Mouse (Mus musculus): ENCODE measurements at regions not wholly inside any gene's neighbourhood (a gene's known extent, or its start where the extent isn't known, plus 50 kb on each side); places are given as distances from the start of the nearest gene placed in this dataset.

DNA sequence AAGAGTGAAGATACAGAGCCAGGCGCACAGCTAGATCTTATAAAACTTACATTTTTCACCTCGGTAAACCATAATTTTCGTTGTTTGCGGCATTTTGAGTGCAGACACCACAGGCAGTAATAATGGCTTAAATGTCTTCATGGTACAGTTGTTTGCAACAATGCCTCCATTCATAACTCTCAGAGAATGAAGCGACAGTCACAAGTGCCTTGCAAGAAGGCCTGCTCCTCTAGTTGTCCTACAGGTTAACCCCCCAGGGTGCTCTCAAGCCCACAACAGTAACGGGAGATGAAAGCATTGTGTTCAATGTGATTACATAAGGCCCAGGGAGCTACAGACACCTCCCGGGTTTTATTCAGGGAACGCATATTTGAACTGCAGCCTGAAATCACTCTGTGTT, 150.1 kb upstream of the Fat1 start:
- Histone ChIP-seq H3K9me3 (replicated peaks; ENCODE audit: control insufficient read depth, low read length) (no peaks in the 10 kb centered on the region), H3K4me3 (ENCODE audit: low read depth, low read length) (no peak overlapping the region), H3K27me3 (ENCODE audit: control insufficient read depth, insufficient read depth, low read depth, low read length) (no peaks in the 10 kb centered on the region), H3K4me1 (ENCODE audit: control insufficient read depth, low read depth, low read length) (no peaks in the 10 kb centered on the region), H3K27ac (ENCODE audit: low read length) (no peak overlapping the region), H3K36me3 (ENCODE audit: control insufficient read depth, insufficient read depth) (no peaks in the 10 kb centered on the region), H3K9ac (ENCODE audit: low read depth, low read length) (no peak overlapping the region), H3K4me2 (ENCODE audit: low read depth, low read length) (no peak overlapping the region)
- WGBS (ENCODE audit: insufficient replicate concordance) = 68% methylated on average over 8 of the region's 8 CpGs
- ATAC-seq (ENCODE audit: low read depth) = no peak

- whole genome bisulfite sequencing (ENCODE audit: insufficient replicate concordance) = 59% methylated on average over 5 of the region's 5 CpGs
- ATAC-seq (ENCODE audit: low read depth) = no peak
- no peaks in the 10 kb centered on the region for H3K27me3 ChIP-seq (ENCODE audit: control insufficient read depth, insufficient read depth, low read depth, low read length)
These were observed 148.5 kb upstream of the Fat1 start for GRCm38 (mm10) chr8:44786740-44787139.

GRCm38 (mm10) chr8:44788290-44788689, 147.0 kb upstream of the Fat1 start:
- H3K27ac ChIP-seq (ENCODE audit: low read length) = no peak overlapping the region
- no peaks in the 10 kb centered on the region for H3K36me3 ChIP-seq (ENCODE audit: control insufficient read depth, insufficient read depth)
- H3K4me1 ChIP-seq (ENCODE audit: control insufficient read depth, low read depth, low read length) = no peaks in the 10 kb centered on the region
- ATAC-seq (ENCODE audit: low read depth) = no peak
- H3K9me3 ChIP-seq (replicated peaks; ENCODE audit: control insufficient read depth, low read length) = no peaks in the 10 kb centered on the region
- no peak overlapping the region for H3K4me3 ChIP-seq (ENCODE audit: low read depth, low read length)
- H3K9ac ChIP-seq (ENCODE audit: low read depth, low read length) = no peak overlapping the region
- 73% methylated on average over 3 of the region's 3 CpGs for WGBS (ENCODE audit: insufficient replicate concordance)
- no peaks in the 10 kb centered on the region for H3K27me3 ChIP-seq (ENCODE audit: control insufficient read depth, insufficient read depth, low read depth, low read length)
- H3K4me2 ChIP-seq (ENCODE audit: low read depth, low read length) = no peak overlapping the region

More at GRCm38 (mm10) chr8:44786740-44787139, 148.5 kb upstream of the Fat1 start:
- no peak overlapping the region for H3K9ac ChIP-seq (ENCODE audit: low read depth, low read length)
- H3K9me3 ChIP-seq (replicated peaks; ENCODE audit: control insufficient read depth, low read length) = no peaks in the 10 kb centered on the region
- no peak overlapping the region for H3K4me2 ChIP-seq (ENCODE audit: low read depth, low read length)
- no peak overlapping the region for H3K4me3 ChIP-seq (ENCODE audit: low read depth, low read length)
- no peak overlapping the region for H3K27ac ChIP-seq (ENCODE audit: low read length)
- H3K36me3 ChIP-seq (ENCODE audit: control insufficient read depth, insufficient read depth) = no peaks in the 10 kb centered on the region
- H3K4me1 ChIP-seq (ENCODE audit: control insufficient read depth, low read depth, low read length) = no peaks in the 10 kb centered on the region

DNA sequence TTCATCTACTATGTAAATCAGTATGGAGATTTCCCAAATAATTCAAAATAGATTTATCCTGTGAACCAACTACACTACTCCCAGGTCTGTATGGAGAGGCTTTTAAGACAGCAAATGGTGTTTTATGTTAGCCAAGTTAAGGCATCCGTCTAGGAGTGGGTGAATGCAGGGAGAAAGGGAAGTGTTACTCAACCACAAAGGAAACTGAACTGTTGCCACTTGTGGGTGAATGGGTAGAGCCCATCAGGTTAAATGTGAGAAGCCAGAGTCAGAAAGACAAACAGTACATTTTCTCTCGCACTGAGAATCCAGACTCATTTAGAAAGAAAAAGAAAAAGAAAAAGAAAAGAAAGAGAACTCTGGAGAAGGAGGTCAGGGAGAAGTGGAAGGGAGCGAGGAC, 135.7 kb upstream of the Fat1 start:
- Histone ChIP-seq H3K9me3 (replicated peaks; ENCODE audit: control insufficient read depth, low read length) (no peaks in the 10 kb centered on the region), H3K4me3 (ENCODE audit: low read depth, low read length) (no peak overlapping the region), H3K36me3 (ENCODE audit: control insufficient read depth, insufficient read depth) (no peaks in the 10 kb centered on the region), H3K4me1 (ENCODE audit: control insufficient read depth, low read depth, low read length) (no peaks in the 10 kb centered on the region), H3K9ac (ENCODE audit: low read depth, low read length) (no peak overlapping the region), H3K27ac (ENCODE audit: low read length) (no peak overlapping the region), H3K4me2 (ENCODE audit: low read depth, low read length) (no peak overlapping the region), H3K27me3 (ENCODE audit: control insufficient read depth, insufficient read depth, low read depth, low read length) (no peaks in the 10 kb centered on the region)
- 27% methylated on average over 3 of the region's 3 CpGs for WGBS (ENCODE audit: insufficient replicate concordance)
- ATAC-seq (ENCODE audit: low read depth) = no peak

GRCm38 (mm10) chr8:44800827-44801273, 134.4 kb upstream of the Fat1 start:
- no peaks in the 10 kb centered on the region for H3K27me3 ChIP-seq (ENCODE audit: control insufficient read depth, insufficient read depth, low read depth, low read length)
- WGBS (ENCODE audit: insufficient replicate concordance) = 10% methylated on average over 6 of the region's 6 CpGs
- H3K9ac ChIP-seq (ENCODE audit: low read depth, low read length) = no peak overlapping the region
- H3K27ac ChIP-seq (ENCODE audit: low read length) = no peak overlapping the region; the same call in 1 of the 2 replicates
- H3K36me3 ChIP-seq (ENCODE audit: control insufficient read depth, insufficient read depth) = no peaks in the 10 kb centered on the region
- no peak overlapping the region for H3K4me3 ChIP-seq (ENCODE audit: low read depth, low read length)
- no peaks in the 10 kb centered on the region for H3K9me3 ChIP-seq (replicated peaks; ENCODE audit: control insufficient read depth, low read length)
- H3K4me1 ChIP-seq (ENCODE audit: control insufficient read depth, low read depth, low read length) = no peaks in the 10 kb centered on the region
- peak overlapping the region; percentile 41; the same call in 1 of the 2 replicates for H3K4me2 ChIP-seq (ENCODE audit: low read depth, low read length)
- ATAC-seq (ENCODE audit: low read depth) = peak; percentile 67; the same call in 1 of the 2 replicates

- Histone ChIP-seq H3K27ac (ENCODE audit: low read length) (no peak overlapping the region), H3K4me1 (ENCODE audit: control insufficient read depth, low read depth, low read length) (no peaks in the 10 kb centered on the region), H3K9me3 (replicated peaks; ENCODE audit: control insufficient read depth, low read length) (no peaks in the 10 kb centered on the region), H3K4me3 (ENCODE audit: low read depth, low read length) (no peak overlapping the region), H3K27me3 (ENCODE audit: control insufficient read depth, insufficient read depth, low read depth, low read length) (no peaks in the 10 kb centered on the region), H3K4me2 (ENCODE audit: low read depth, low read length) (no peak overlapping the region), H3K9ac (ENCODE audit: low read depth, low read length) (no peak overlapping the region), H3K36me3 (ENCODE audit: control insufficient read depth, insufficient read depth) (no peaks in the 10 kb centered on the region)
- no peak for ATAC-seq (ENCODE audit: low read depth)
- 50% methylated on average over 6 of the region's 6 CpGs for WGBS (ENCODE audit: insufficient replicate concordance)
These were observed 133.5 kb upstream of the Fat1 start for GRCm38 (mm10) chr8:44801604-44802206.

DNA sequence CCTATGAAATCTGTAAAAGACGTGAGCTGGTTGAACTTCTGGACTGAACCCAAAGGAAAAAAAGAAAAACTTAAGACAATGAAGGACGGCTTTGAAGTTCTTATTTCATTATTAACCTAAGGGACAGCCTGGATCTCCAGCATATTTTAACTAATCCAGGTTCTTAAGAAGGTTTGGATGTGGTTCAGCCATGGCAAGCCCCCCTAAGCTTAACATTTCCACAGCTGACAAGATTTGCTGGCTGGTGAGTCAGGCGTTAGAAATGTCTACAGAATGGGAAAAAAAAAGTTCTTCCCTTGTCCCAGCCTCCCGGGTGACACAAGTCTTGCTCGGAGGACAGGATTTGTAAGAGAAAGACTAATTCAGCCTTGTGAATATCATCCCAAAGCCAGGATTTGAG, 132.9 kb upstream of the Fat1 start:
- Histone ChIP-seq H3K4me3 (ENCODE audit: low read depth, low read length) (no peak overlapping the region), H3K4me2 (ENCODE audit: low read depth, low read length) (no peak overlapping the region), H3K9me3 (replicated peaks; ENCODE audit: control insufficient read depth, low read length) (no peaks in the 10 kb centered on the region), H3K36me3 (ENCODE audit: control insufficient read depth, insufficient read depth) (no peaks in the 10 kb centered on the region), H3K27me3 (ENCODE audit: control insufficient read depth, insufficient read depth, low read depth, low read length) (no peaks in the 10 kb centered on the region), H3K27ac (ENCODE audit: low read length) (no peak overlapping the region), H3K9ac (ENCODE audit: low read depth, low read length) (no peak overlapping the region), H3K4me1 (ENCODE audit: control insufficient read depth, low read depth, low read length) (no peaks in the 10 kb centered on the region)
- 49% methylated on average over 5 of the region's 5 CpGs for WGBS (ENCODE audit: insufficient replicate concordance)
- no peak for ATAC-seq (ENCODE audit: low read depth)

DNA sequence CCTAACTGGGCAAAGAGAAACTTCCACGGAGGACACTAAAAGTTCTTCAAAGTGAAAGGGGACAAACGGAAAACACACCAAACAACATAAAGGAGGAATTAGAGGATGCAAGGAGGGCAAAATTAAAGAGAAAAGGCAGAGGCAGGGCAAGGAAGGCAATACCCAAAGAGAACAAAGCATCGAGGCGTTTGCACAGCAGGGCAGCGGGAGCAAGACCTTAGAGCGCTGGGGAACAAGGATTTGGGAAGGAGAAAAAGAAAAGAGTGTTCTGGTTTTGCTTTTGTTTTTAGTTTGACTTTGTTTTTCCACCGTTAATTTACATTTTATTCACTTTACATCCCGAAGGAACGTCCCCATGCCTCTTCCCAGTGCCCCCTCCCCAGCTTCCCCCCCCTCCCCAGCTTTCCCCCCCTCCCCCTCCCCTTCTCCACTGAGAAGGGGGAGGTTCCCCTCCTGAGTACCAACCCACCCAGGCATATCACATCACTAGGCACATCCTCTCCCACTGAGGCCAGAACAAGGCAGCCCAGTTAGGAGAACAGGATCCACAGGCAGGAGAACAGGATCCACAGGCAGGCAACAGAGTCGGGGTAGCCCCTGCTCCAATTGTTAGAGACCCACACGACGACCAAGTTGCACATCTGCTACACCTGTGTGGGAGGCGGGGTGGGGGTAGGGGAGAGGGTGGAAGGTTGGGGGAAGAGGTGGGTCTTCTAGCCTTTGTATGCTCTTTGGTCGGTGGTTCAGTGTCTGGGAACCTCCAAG, 130.7 kb upstream of the Fat1 start:
- Histone ChIP-seq H3K27ac (ENCODE audit: low read length) (no peak overlapping the region), H3K9me3 (replicated peaks; ENCODE audit: control insufficient read depth, low read length) (no peaks in the 10 kb centered on the region), H3K4me1 (ENCODE audit: control insufficient read depth, low read depth, low read length) (no peaks in the 10 kb centered on the region), H3K36me3 (ENCODE audit: control insufficient read depth, insufficient read depth) (no peaks in the 10 kb centered on the region), H3K27me3 (ENCODE audit: control insufficient read depth, insufficient read depth, low read depth, low read length) (no peaks in the 10 kb centered on the region), H3K4me3 (ENCODE audit: low read depth, low read length) (no peak overlapping the region), H3K9ac (ENCODE audit: low read depth, low read length) (no peak overlapping the region), H3K4me2 (ENCODE audit: low read depth, low read length) (no peak overlapping the region)
- no peak for ATAC-seq (ENCODE audit: low read depth)
- WGBS (ENCODE audit: insufficient replicate concordance) = 43% methylated on average over 14 of the region's 14 CpGs

- no peaks in the 10 kb centered on the region for H3K9me3 ChIP-seq (replicated peaks; ENCODE audit: control insufficient read depth, low read length)
- ATAC-seq (ENCODE audit: low read depth) = no peak
- H3K27ac ChIP-seq (ENCODE audit: low read length) = no peak overlapping the region
- WGBS (ENCODE audit: insufficient replicate concordance) = 59% methylated on average over 11 of the region's 11 CpGs
- no peaks in the 10 kb centered on the region for H3K4me1 ChIP-seq (ENCODE audit: control insufficient read depth, low read depth, low read length)
- no peak overlapping the region for H3K4me2 ChIP-seq (ENCODE audit: low read depth, low read length)
- no peaks in the 10 kb centered on the region for H3K27me3 ChIP-seq (ENCODE audit: control insufficient read depth, insufficient read depth, low read depth, low read length)
- H3K36me3 ChIP-seq (ENCODE audit: control insufficient read depth, insufficient read depth) = no peaks in the 10 kb centered on the region
- no peak overlapping the region for H3K9ac ChIP-seq (ENCODE audit: low read depth, low read length)
- no peak overlapping the region for H3K4me3 ChIP-seq (ENCODE audit: low read depth, low read length)
These were observed 129.9 kb upstream of the Fat1 start for GRCm38 (mm10) chr8:44805179-44805815.
